Mouse (Mus musculus) cortical plate, adult 2 months (tissue): ENCODE measurements around the gene Epb41l4b. TPM values are rescaled to one million over a fixed set of nuclear protein-coding genes. Genes with fewer than 3 reads are reported as not detected.

ENCODE experiments used
- H3K27ac ChIP-seq: fragments of 200-500 bp; 2 replicates; pipeline ENCODE4 v1.5.1; 2012; ENCODE audit warnings: low read length, control low read depth, inconsistent platforms; ENCODE audit not compliant: insufficient read depth
- H3K4me1 ChIP-seq: fragments of 200-500 bp; 2 replicates; pipeline ENCODE4 v1.6.1; 2011; ENCODE audit warnings: low read length; ENCODE audit not compliant: control insufficient read depth, insufficient read depth
- H3K4me3 ChIP-seq: fragments of 200-500 bp; 2 replicates; pipeline ENCODE4 v1.5.1; 2011; ENCODE audit warnings: mild to moderate bottlenecking, low read length, control low read depth; ENCODE audit not compliant: insufficient read depth
- CTCF ChIP-seq: fragments of 200-500 bp; IDR thresholded peaks from 2 replicates; pipeline ENCODE4 v1.5.1; 2011; ENCODE audit warnings: mild to moderate bottlenecking, control low read depth, low read length; ENCODE audit not compliant: insufficient read depth; ENCODE audit errors: extremely low read depth
- POLR2A ChIP-seq: fragments of 200-500 bp; IDR thresholded peaks from 2 replicates; pipeline ENCODE4 v1.6.1; 2011; ENCODE audit warnings: mild to moderate bottlenecking, low read length, control low read depth; ENCODE audit not compliant: insufficient read depth; ENCODE audit errors: extremely low read depth
- polyA plus RNA-seq: library from polyadenylated mRNA; depleted of rRNA; stranded (reverse); fragments of >200 nt; gene quantifications from 2 replicates; pipeline ENCODE4 v1.2.3, GENCODE M21; 2012

Epb41l4b gene
- polyA plus RNA-seq, 1 experiment: 17.7 TPM

DNA sequence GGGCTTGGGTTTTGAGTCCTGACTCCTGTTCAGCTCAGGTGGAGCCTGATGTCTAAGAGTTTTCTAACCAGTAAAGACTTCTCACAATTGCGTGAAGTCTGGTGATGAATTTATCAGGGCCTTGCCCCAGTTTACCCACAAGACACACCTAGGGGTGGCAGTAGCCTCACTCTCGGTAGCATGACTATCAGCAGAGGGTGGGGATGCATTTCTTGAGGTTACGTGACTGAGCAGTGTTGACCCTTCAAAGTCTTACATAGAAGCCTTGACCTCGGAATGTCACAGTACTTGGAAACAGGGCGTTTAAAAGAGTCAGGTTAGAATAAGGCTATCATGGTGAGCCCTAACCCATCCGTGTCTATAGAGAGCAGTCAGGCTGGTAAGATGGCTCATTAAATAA lies 23.3 kb downstream of the Epb41l4b start:
- H3K4me1 ChIP-seq: no peaks in the 10 kb centered on the region
- no peak overlapping the region for H3K27ac ChIP-seq
- TF ChIP-seq POLR2A (no peak), CTCF (no peak)
- no peak overlapping the region for H3K4me3 ChIP-seq

DNA sequence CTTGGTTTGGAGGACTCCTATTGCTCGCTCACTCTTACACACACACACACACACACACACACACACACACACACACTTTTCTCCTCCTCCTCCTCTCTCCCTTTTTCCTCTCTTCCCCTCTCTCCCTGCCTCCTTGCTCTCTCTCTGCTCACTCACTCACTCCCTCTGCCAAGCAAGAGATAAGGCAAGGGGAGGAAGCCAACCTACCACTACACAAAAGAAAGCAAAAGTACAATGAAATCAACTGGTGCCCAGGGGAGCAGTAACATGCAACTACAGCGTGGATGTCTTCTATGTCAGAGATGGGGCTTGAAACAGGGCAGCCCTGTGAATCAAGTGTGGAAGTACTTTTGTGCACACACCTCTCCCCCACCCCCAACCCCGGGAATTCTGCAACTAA lies 24.4 kb downstream of the Epb41l4b start:
- H3K27ac ChIP-seq: no peak overlapping the region
- H3K4me3 ChIP-seq: no peak overlapping the region
- TF ChIP-seq POLR2A: no peak
- TF ChIP-seq CTCF: no peak
- H3K4me1 ChIP-seq: no peaks in the 10 kb centered on the region

DNA sequence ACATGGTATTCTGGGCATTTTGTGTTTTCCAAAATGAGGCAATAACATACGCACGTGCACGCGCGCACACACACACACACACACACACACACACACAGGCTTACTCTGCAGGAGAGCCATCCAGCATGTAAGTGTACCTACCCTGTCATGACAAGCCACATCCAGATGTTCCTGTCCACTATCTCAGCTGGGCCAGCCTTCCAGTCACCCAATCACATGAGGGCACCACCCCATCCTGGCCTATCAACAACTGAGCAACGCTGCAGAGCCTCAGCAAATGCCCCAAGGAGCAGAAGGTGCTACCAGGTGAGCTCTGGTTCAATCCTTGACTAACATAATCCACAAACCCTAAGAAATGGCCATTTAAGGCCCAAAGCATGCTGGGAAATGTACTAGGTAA lies 27.0 kb downstream of the Epb41l4b start:
- TF ChIP-seq POLR2A: no peak
- TF ChIP-seq CTCF: no peak
- H3K4me3 ChIP-seq: no peak overlapping the region

DNA sequence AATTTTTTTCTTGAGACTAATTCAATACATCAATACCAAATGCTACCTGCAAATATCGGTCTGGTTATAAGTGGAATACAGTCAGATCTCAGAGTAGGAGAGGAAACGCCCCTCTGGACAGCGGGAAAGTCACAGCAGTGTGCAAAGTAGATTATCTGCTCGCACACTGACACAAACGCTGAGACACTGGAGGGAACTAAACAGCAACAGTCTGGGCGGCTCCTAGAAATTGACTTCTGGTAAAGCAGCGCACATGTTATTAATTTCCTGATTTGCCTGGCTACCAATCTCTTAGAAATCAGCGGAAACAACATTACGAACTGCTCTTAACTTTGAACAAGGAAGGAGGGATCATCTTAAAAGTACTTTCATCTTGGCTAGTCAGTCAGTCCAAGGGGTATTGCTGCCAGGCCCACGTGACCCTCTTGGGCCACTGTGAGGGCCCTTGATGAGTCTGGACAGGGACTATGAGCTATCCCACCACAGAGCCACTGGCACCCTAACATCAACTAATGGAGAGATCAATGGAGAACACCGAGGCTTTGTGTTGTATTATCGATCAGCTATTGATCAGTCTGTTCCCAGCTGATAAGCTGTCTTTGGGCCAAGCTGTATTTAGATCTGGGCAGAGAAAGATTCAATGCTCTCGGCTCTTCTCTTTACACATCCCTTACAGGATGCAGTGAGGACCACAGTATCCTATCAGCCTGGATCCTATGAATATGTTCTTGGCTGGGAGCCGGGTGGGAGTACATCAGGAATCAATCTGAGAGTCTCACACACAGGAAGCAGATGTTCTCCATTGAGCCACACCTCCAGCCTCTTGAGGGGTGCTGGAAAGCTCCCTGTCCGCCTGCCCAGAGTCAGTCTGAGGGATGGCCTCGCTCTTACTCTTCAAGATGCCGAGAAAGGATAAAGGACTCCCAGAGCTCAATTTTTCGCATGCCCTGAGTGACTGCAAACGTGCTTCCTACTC lies 28.3 kb downstream of the Epb41l4b start:
- no peaks in the 10 kb centered on the region for H3K4me1 ChIP-seq
- no peak overlapping the region for H3K27ac ChIP-seq
- no peak overlapping the region for H3K4me3 ChIP-seq
- TF ChIP-seq CTCF: no peak
- no peak for TF ChIP-seq POLR2A

More for the DNA sequence above, 27.0 kb downstream of the Epb41l4b start:
- no peaks in the 10 kb centered on the region for H3K4me1 ChIP-seq
- H3K27ac ChIP-seq: no peak overlapping the region

DNA sequence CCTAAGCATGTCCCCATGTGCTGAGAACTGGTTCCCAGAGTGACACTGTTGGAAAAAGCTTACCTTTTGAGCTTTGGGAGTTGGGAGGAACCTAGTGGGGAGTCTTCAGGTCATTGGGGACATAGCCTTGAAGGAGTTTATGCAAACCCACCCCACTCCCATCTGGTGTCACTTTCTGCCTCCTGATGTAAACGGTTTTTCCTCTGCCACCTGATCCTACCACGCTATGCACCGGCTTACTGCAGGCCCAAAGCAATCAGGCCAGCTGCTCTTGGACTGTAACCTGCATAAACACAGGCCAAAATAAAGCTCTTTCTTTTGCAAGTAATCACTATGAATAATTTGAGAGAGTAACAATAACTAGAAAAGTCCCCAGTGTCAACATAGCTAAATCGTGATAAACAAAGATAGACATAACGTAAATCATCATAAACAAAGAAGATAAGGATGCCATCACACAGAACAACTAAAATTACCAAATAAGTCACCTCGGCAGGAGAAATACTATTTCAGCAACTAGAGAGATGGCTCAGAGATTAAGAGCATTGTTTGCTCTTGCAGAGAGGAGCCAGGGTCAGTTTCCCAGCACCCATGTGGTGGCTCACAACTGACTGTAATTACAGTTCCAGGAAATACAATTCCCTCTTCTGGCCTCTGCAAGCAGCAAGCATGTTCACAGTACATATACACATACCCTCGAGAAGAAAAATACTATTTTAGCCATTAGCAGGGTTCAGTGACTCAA lies 29.6 kb downstream of the Epb41l4b start:
- no peaks in the 10 kb centered on the region for H3K4me1 ChIP-seq
- H3K4me3 ChIP-seq: no peak overlapping the region
- TF ChIP-seq POLR2A: no peak
- TF ChIP-seq CTCF: no peak
- H3K27ac ChIP-seq: no peak overlapping the region

DNA sequence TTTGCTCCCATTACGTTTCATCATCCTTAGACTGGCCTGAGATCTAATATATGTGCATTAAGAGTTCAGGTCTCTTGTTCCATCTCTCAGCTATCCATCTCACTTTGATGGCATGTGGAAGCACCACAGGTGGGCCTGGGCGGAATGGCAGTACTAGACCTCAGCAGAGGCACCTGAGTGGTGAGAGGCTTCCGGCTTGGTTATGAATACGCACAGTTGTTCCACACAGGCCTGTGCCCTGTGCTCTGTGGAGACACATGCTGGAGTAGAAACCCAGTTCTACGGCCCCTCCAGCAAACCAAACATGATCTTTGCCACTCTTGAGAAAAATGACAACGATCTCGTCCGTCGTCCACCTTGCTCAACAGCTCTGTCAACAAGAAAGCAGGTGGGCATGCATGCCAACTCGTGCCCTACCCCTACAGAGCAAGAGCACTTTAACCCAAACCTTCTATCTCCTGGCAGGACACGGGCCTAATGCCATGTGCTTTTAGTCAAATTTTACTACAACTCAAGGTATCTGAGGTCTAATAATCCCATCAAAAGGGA lies 31.2 kb downstream of the Epb41l4b start:
- TF ChIP-seq POLR2A (no peak), CTCF (no peak)
- Histone ChIP-seq H3K4me1 (no peaks in the 10 kb centered on the region), H3K4me3 (no peak overlapping the region), H3K27ac (no peak overlapping the region)

DNA sequence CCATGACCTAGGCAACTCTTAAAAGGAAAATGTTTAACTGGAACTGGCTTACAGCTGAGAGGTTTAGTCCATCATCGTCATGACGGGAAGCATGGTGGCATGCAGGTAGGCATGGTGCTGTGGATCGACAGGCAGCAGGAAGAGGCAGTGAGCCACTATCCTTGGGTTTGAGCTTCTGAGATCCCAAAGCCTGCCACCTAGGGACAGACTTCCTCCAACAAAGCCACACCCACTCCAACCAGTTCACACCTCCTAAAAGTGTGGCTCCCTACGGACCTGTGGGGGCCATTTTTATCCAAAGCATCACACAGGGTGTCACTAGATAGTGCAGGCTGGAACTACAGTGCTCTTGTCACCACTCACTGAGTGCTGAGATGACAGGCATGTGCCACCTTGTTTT lies 31.8 kb downstream of the Epb41l4b start:
- TF ChIP-seq POLR2A: no peak
- no peak for TF ChIP-seq CTCF
- H3K27ac ChIP-seq: no peak overlapping the region

DNA sequence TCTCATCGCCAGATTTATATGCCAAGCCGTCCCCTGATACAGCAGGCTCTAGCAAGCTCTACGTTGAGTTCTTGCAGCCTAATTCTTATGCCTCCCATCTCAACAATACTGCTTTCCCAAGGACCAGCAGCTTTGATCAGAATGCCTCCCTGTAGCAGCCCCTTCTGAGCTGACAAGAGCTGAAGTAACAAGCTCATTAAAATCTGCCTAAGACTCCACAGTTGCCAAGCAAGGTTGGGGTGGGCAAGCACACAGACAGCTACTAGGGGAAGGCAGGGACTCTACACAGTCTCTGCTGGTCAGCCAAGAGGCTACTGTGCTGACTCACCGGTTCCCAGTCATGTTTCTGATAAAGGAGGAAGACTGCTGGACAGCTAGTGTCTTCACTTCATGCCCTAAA lies 33.7 kb downstream of the Epb41l4b start:
- Histone ChIP-seq H3K27ac (no peak overlapping the region), H3K4me3 (no peak overlapping the region), H3K4me1 (no peaks in the 10 kb centered on the region)
- no peak for TF ChIP-seq POLR2A
- TF ChIP-seq CTCF: no peak

More for the DNA sequence above, 31.8 kb downstream of the Epb41l4b start:
- Histone ChIP-seq H3K4me1 (no peaks in the 10 kb centered on the region), H3K4me3 (no peak overlapping the region)

DNA sequence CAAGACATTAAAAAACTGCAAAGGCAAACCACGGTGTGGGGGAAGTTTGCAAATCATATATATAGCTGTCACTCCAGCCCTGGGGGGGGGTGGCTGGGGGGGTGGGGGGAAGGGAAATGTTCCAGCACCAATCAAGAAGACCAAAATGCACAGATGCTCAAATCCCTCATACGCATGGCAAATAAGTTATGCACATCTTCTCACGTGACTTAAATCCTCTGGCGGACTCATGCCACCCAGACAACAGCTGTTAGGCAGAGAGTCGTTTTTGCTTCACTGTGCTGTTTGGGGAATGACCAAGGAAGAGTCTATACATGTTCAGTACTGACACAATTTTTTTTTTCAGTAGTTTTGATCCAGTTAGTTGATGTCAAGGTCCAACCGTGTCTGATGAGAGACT lies 37.9 kb downstream of the Epb41l4b start:
- Histone ChIP-seq H3K27ac (no peak overlapping the region), H3K4me1 (no peaks in the 10 kb centered on the region), H3K4me3 (no peak overlapping the region)
- TF ChIP-seq POLR2A (no peak), CTCF (no peak)

DNA sequence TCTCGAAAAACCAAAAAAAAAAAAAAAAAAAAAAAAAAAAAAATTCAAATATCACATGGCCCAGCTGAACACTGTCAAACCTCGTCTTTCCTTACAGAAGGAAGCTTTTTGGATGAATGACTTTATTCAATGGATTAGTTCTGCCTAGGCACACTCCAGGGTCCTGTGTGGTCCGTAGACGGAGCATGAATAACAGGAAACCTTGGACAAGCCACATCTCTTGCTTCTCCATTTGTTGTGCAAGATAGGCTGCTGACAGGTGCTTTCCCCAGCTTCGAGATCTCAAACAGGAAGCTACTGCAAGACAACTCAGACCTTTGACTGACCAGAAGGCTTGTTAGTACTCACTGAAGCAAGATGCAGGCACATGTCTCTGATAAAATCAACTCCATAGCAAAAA lies 39.4 kb downstream of the Epb41l4b start:
- TF ChIP-seq CTCF (no peak), POLR2A (no peak)
- Histone ChIP-seq H3K4me3 (no peak overlapping the region), H3K27ac (no peak overlapping the region), H3K4me1 (no peaks in the 10 kb centered on the region)

DNA sequence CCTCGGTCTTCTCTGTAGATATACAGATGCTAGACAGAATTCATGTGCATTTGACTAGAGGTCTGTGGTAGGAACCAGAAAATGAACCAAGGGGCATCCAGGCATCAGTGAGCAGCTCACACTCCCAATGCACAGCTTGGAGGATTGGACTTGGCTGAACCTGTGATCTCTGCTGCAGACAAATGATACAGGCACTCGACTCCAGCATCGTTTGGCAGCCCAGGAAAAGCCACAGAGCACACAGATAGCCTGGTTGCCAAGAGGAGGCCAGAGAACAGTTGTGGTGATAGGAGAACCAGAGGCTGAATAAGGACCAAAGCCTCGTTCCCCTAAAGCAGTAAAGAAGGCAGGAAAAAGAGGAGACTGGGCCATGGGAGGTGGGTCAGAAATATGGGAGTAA lies 42.1 kb downstream of the Epb41l4b start:
- no peak for TF ChIP-seq CTCF
- TF ChIP-seq POLR2A: no peak
- H3K4me1 ChIP-seq: no peaks in the 10 kb centered on the region
- no peak overlapping the region for H3K4me3 ChIP-seq

More for the DNA sequence above, 42.1 kb downstream of the Epb41l4b start:
- H3K27ac ChIP-seq: no peak overlapping the region
